Mouse (Mus musculus) heart, postnatal 0 days (tissue): ENCODE measurements around the gene Clec10a. TPM values are rescaled to one million over a fixed set of nuclear protein-coding genes. Genes with fewer than 3 reads are reported as not detected.

Experiments
- ATAC-seq: fragments of 200-750 bp; cut with Nextera tagmentation; 2 replicates; pipeline ENCODE4 v1.8.0; 2017; ENCODE audit warnings: low read depth, moderate number of reproducible peaks, moderate library complexity; ENCODE audit not compliant: insufficient read depth
- DNase-seq: peaks from one replicate; pipeline ENCODE4 v3.0.0-alpha.2; 2016; ENCODE audit warnings: low spot score
- H3K27ac ChIP-seq: fragments of 300-500 bp; sonication (generic); 2 replicates; pipeline ENCODE4 v1.5.1; 2014; ENCODE audit warnings: low read depth, mild to moderate bottlenecking
- H3K27me3 ChIP-seq: fragments of 300-500 bp; sonication (generic); 2 replicates; pipeline ENCODE4 v1.6.1; 2014; ENCODE audit warnings: low read length, mixed read lengths; ENCODE audit not compliant: control insufficient read depth, insufficient read depth
- H3K36me3 ChIP-seq: fragments of 300-500 bp; sonication (generic); replicated peaks from 2 replicates; pipeline ENCODE4 v1.6.1; 2014; ENCODE audit warnings: low read length, mixed read lengths; ENCODE audit not compliant: control insufficient read depth, insufficient read depth
- H3K4me1 ChIP-seq: fragments of 300-500 bp; sonication (generic); 2 replicates; pipeline ENCODE4 v1.6.1; 2014; ENCODE audit warnings: antibody characterized with exemption; ENCODE audit not compliant: control insufficient read depth, insufficient read depth
- H3K4me2 ChIP-seq: fragments of 300-500 bp; sonication (generic); 2 replicates; pipeline ENCODE4 v1.6.1; 2014; ENCODE audit warnings: low read depth, mild to moderate bottlenecking, low read length, moderate library complexity
- H3K4me3 ChIP-seq: fragments of 300-500 bp; sonication (generic); 2 replicates; pipeline ENCODE4 v1.5.1; 2014; ENCODE audit warnings: low read depth, low read length
- H3K9ac ChIP-seq: fragments of 300-500 bp; sonication (generic); replicated peaks from 2 replicates; pipeline ENCODE4 v1.6.1; 2014; ENCODE audit warnings: low read depth, low read length, mixed read lengths
- H3K9me3 ChIP-seq: fragments of 300-500 bp; sonication (generic); replicated peaks from 2 replicates; pipeline ENCODE4 v1.6.1; 2016; ENCODE audit warnings: low read length; ENCODE audit not compliant: control insufficient read depth
- CTCF ChIP-seq: IDR thresholded peaks from 2 replicates; pipeline ENCODE4 v1.5.1; 2016; ENCODE audit warnings: antibody characterized with exemption, control low read depth, low read depth
- EP300 ChIP-seq: IDR thresholded peaks from 2 replicates; pipeline ENCODE4 v1.6.1; 2016; ENCODE audit warnings: antibody characterized with exemption, low read depth
- WGBS: fragments of 180-500 bp; shearing (Covaris S2); extraction: QIAGEN DNeasy Blood & Tissue Kit; methylation state at CpG from one replicate; pipeline ENCODE4 v1.1.7; 2014; 5-methylcytosine and 5-hydroxymethylcytosine counted together
- polyA plus RNA-seq: library from polyadenylated mRNA; unstranded; fragments of >200 nt; fragmentation: Nextera tagmentation; extraction: Ambion mirVana; gene quantifications from 2 replicates; pipeline ENCODE4 v1.2.1, GENCODE M21; 2015
- total RNA-seq: library from RNA; depleted of rRNA; stranded (reverse); fragments of >200 nt; gene quantifications from 2 replicates; pipeline ENCODE4 v1.2.3, GENCODE M21; 2014; ENCODE audit warnings: low replicate concordance

Gene Clec10a
- total and polyA plus RNA-seq, 2 experiments from 2014 or later = 0.45 TPM; not detected in 1

- Histone ChIP-seq H3K4me1 (0 out of 2 replicates have a peak, but pooled peaks cover 7% of the 10 kb centered on the region), H3K27ac (no peak overlapping the region), H3K4me3 (peak overlapping the region; percentile 37), H3K36me3 (no peaks in the 10 kb centered on the region), H3K4me2 (peak overlapping the region; percentile 61), H3K9me3 (no peaks in the 10 kb centered on the region), H3K27me3 (peaks cover 52% of the 10 kb centered on the region), H3K9ac (0 out of 2 replicates have a peak overlapping the region, but pooled peaks have one; percentile 35)
- ATAC-seq (peak; percentile 21; the same call in 1 of the 2 replicates), DNase-seq (no peak)
- TF ChIP-seq EP300 = no peak
- no peak for TF ChIP-seq CTCF
- under 1% methylated on average over 45 of the region's 46 CpGs for WGBS
Measured at GRCm38 (mm10) chr11:70214191-70214855, 58.3 kb downstream of the Clec10a start.

GRCm38 (mm10) chr11:70214856-70215209, 58.8 kb downstream of the Clec10a start:
- peak overlapping the region; percentile 37 for H3K4me3 ChIP-seq
- H3K4me1 ChIP-seq = 0 out of 2 replicates have a peak, but pooled peaks cover 7% of the 10 kb centered on the region
- ATAC-seq = no peak
- WGBS = 10% methylated on average over 18 of the region's 18 CpGs
- no peak overlapping the region for H3K27ac ChIP-seq
- no peaks in the 10 kb centered on the region for H3K9me3 ChIP-seq
- no peak for DNase-seq
- no peak overlapping the region for H3K9ac ChIP-seq
- TF ChIP-seq CTCF = no peak
- no peak for TF ChIP-seq EP300
- peaks cover 52% of the 10 kb centered on the region for H3K27me3 ChIP-seq
- peak overlapping the region; percentile 61; the same call in 1 of the 2 replicates for H3K4me2 ChIP-seq
- H3K36me3 ChIP-seq = no peaks in the 10 kb centered on the region

- ATAC-seq (no peak), DNase-seq (no peak)
- TF ChIP-seq EP300 (no peak), CTCF (no peak)
- Histone ChIP-seq H3K9ac (no peak overlapping the region), H3K4me2 (no peak overlapping the region), H3K9me3 (no peaks in the 10 kb centered on the region), H3K4me3 (no peak overlapping the region), H3K36me3 (no peaks in the 10 kb centered on the region), H3K27me3 (peaks cover 52% of the 10 kb centered on the region), H3K4me1 (peaks cover 11% of the 10 kb centered on the region; the same call in 1 of the 2 replicates), H3K27ac (no peak overlapping the region)
- WGBS = 13% methylated on average over 22 of the region's 22 CpGs
Measured at GRCm38 (mm10) chr11:70215301-70215700, 59.3 kb downstream of the Clec10a start.

GRCm38 (mm10) chr11:70216103-70216502, 60.1 kb downstream of the Clec10a start:
- Histone ChIP-seq H3K4me1 (peaks cover 13% of the 10 kb centered on the region; the same call in 1 of the 2 replicates), H3K9ac (no peak overlapping the region), H3K9me3 (no peaks in the 10 kb centered on the region), H3K4me2 (no peak overlapping the region), H3K4me3 (no peak overlapping the region), H3K36me3 (no peaks in the 10 kb centered on the region), H3K27me3 (peaks cover 52% of the 10 kb centered on the region), H3K27ac (no peak overlapping the region)
- no peak for ATAC-seq
- no peak for DNase-seq
- TF ChIP-seq EP300 (no peak), CTCF (no peak)
- 57% methylated on average over 3 of the region's 3 CpGs for WGBS

GRCm38 (mm10) chr11:70218039-70218438, 62.0 kb downstream of the Clec10a start:
- Histone ChIP-seq H3K36me3 (no peaks in the 10 kb centered on the region), H3K9me3 (no peaks in the 10 kb centered on the region), H3K9ac (no peak overlapping the region), H3K27ac (no peak overlapping the region), H3K27me3 (peaks cover 40% of the 10 kb centered on the region), H3K4me3 (no peak overlapping the region), H3K4me1 (peaks cover 20% of the 10 kb centered on the region; the same call in 1 of the 2 replicates), H3K4me2 (no peak overlapping the region)
- ATAC-seq = no peak
- DNase-seq = no peak
- no peak for TF ChIP-seq CTCF
- TF ChIP-seq EP300 = no peak
- WGBS = 67% methylated on average over 4 of the region's 4 CpGs
